Mouse (Mus musculus) hematopoietic stem cell, adult 5-6 weeks (primary cell): ENCODE measurements around the gene Rnasel. TPM values are rescaled to one million over a fixed set of nuclear protein-coding genes. Genes with fewer than 3 reads are reported as not detected.
"Not testable (repeated sequence)": the region's sequence is repeated elsewhere in the genome, so short reads cannot be mapped to it uniquely, and the experiment has no call there.

Experiments
- ATAC-seq, 2 experiments: fragments of 125-278 bp in 1 of 2; replicated peaks in 1 of 2; 2 replicates each; pipeline ENCODE4 v1.8.0; 2016 to 2017; ENCODE audit warnings: inconsistent platforms in 2 of 2, mild to moderate bottlenecking in 2 of 2, moderate number of reproducible peaks in 2 of 2, low read depth in 1 of 2, moderate TSS enrichment in 1 of 2; ENCODE audit not compliant: low FRiP score in 2 of 2, poor library complexity in 2 of 2, severe bottlenecking in 2 of 2, insufficient read depth in 1 of 2, low TSS enrichment in 1 of 2
- total RNA-seq: library from RNA; stranded (forward); fragments of 172-1452, 232-1000 nt; gene quantifications from 2 replicates; pipeline ENCODE4 v1.2.3, GENCODE M21; 2017

Gene Rnasel
- total RNA-seq, 1 experiment from 2014 or later: 76.4 TPM

DNA sequence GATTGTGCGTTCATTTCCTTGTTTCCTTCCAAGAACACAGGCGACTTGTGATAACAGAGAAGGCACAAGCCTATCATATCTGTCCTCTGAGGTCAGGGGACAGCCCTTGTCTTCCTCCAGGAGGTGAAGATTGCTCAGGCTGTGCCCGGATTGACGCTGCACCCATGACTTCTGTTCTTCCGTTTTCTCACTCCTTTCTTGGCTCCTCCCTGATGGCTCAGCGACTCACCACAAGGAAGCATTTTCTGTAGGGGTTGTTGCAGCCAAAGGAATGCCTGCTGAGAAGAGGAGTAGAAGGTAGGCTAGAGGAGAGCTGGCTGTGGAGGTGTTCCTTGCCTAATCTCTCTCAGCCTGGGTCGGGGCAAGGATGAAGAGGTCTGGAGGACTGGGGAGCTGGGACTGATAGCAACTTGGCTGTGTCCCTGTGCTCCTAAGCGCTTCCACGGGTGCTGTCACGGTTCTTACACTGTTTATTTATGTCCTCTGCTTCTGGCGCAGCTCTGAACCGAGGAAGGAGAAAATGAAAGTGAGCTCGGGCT is 2.6 kb downstream of the Rnasel start:
- peak; percentile 70 to 74 for ATAC-seq

GRCm38 (mm10) chr1:153752521-153752920 is 3.3 kb downstream of the Rnasel start:
- peak; percentile 9 to 17; a peak in 2 of 4 replicates for ATAC-seq

GRCm38 (mm10) chr1:153753725-153754464 is 4.7 kb downstream of the Rnasel start:
- ATAC-seq: no peak

DNA sequence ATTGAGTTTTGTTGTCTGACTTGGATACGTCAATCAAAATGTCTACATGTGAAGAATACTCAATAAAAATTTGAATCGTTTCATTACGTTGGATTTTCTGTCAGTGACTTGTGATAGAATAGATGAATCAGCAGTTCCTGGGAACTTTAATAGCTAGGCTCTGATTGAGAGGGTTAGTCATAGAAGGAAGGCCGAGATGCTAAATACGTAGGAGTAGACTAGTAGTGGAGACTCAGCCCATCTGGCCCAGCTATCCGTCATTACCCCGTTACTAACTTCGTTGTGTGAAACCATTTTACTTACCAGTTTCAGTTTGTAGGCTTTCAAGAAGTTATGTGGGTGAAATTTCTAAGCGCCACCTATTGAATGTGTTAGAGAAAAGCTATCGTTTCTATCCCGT is 14.9 kb downstream of the Rnasel start:
- no peak for ATAC-seq

DNA sequence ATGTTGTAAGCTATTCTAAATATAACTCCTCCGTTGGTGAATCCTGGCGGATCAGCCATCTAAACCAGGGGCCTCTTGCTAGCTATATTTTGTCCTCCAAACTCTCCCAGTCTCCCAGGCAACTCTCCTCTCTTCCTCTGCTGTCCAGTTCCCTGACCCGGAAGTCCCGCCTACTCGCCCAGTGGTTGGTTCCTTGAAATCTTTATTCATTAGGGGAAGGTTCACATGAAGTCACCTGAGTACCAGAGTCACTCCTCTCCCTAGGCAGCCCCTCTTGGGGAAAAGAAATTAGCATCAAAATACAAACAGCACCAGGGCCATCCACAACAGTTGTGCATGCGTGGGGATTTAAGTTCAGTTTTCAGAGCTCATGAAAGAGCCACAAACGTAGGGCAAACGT is 17.1 kb downstream of the Rnasel start:
- ATAC-seq: no peak

GRCm38 (mm10) chr1:153767281-153767680 is 18.1 kb downstream of the Rnasel start:
- ATAC-seq: no peak

DNA sequence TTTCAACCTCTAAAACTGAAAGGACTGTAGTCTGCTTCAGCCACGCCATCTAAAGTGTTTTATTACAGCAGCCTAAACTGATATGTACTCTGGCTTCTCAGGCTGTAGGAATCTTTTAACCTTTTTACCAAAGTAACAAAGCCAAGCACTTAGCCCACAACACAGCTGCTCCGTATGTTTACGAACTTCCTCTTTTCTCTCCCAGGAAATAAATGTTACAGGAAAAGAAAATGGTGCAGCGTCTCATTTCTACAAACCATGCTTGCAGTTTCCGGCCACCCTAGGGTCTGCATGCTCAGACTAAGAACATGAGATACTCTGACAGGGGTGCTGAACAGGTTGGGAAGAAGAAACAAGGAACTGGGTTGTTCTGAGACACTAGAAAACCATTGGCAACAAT is 19.2 kb downstream of the Rnasel start:
- peak; percentile 69 to 78 for ATAC-seq

- not testable (repeated sequence) for ATAC-seq
These were observed 20.3 kb downstream of the Rnasel start for GRCm38 (mm10) chr1:153769571-153769970.

- ATAC-seq: no peak
These were observed 21.0 kb downstream of the Rnasel start for GRCm38 (mm10) chr1:153769998-153770775.

- ATAC-seq: no peak
These were observed 21.5 kb downstream of the Rnasel start for GRCm38 (mm10) chr1:153770776-153771167.

- no peak for ATAC-seq
These were observed 25.9 kb downstream of the Rnasel start for GRCm38 (mm10) chr1:153775174-153775573.

DNA sequence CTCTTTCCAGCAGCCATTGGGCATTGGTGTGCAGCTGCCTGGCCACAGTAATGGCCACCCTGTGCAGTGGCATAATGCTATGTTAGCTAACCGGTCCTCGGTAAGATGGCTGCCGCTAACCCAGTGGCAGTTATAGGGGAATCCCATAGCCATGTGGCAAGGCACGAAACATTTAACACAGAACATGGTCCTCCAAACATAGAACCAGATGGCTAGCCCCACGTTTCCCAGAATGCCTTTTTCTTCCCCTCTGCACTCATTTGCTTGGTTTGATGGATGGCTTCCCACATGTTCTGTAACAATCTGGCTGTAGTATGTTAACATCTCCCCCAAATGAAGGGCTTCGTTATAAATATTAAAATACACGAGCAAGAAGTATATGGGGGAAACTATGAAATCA is 27.0 kb downstream of the Rnasel start:
- ATAC-seq: no peak

DNA sequence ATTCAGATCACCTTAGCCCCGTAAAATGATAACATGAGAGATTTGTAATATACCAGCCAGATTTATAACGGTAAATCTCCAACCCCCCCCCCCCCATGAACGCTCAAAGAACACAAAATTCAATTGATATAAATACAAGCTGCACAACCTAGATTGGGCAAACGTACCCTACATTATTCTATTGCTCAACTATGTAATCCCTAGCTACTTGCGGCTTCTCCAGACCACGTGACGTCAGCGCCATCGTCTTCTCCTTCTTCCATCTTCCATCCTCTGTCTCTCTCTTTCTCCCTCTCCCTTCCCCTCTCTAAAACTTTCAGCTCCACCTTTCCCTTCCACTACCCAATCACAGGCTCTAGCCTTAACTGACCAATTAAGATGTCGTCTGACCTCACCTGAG is 29.0 kb downstream of the Rnasel start:
- ATAC-seq: no peak

GRCm38 (mm10) chr1:153783339-153783738 is 34.1 kb downstream of the Rnasel start:
- no peak for ATAC-seq

GRCm38 (mm10) chr1:153785608-153786007 is 36.4 kb downstream of the Rnasel start:
- ATAC-seq: peak; percentile 76 to 86

GRCm38 (mm10) chr1:153790708-153791107 is 41.5 kb downstream of the Rnasel start:
- peak in 1 of 2 experiments; percentile 22; a peak in 1 of 4 replicates for ATAC-seq

DNA sequence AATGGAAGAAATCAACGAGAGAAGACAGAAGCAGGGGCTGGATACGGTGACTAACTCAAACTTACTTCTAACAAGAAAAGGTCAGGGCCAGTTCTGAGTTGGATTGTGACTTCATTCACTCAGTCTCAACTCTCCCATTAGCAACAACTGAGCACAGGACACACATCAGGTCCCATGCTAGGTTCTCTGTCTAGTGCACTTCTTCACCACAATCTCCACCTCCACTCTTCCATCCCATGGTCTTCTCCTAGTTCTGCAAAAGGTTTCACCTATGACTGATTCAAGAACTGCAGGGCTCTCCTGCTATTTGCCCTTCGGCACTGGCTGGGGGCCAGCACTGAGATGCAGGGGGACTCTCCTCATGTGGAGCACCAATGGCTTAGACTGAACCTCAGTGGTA is 45.0 kb downstream of the Rnasel start:
- no peak for ATAC-seq

- no peak for ATAC-seq
These were observed 53.5 kb downstream of the Rnasel start for GRCm38 (mm10) chr1:153802691-153803090.
